Mouse (Mus musculus): ENCODE data around the gene Flcn. TPM values are rescaled to one million over a fixed set of nuclear protein-coding genes. Genes with fewer than 3 reads are reported as not detected.

Gene Flcn
- polyA plus RNA-seq, 1 experiment from 2014 or later: 36.8 TPM

- no peak for ATAC-seq
- no peaks in the 10 kb centered on the region for H3K9me3 ChIP-seq (ENCODE audit: control insufficient read depth)
- H3K36me3 ChIP-seq (ENCODE audit: control insufficient read depth, insufficient read depth): peaks cover 41% of the 10 kb centered on the region
- 83% methylated on average over 5 of the region's 5 CpGs for WGBS
- H3K4me3 ChIP-seq (ENCODE audit: low read depth, low read length): no peak overlapping the region
- no peak overlapping the region for H3K9ac ChIP-seq (ENCODE audit: low read depth, low read length)
- no peaks in the 10 kb centered on the region for H3K4me1 ChIP-seq (replicated peaks; ENCODE audit: control insufficient read depth, insufficient read depth, low read length)
- no peak for TF ChIP-seq CTCF (IDR thresholded peaks at IDR 0.05; ENCODE audit: low read depth)
- H3K27me3 ChIP-seq (replicated peaks; ENCODE audit: control insufficient read depth, insufficient read depth, low read length): no peaks in the 10 kb centered on the region
- H3K27ac ChIP-seq (ENCODE audit: low read depth, low read length): no peak overlapping the region
- H3K4me2 ChIP-seq (replicated peaks; ENCODE audit: low read depth): no peak overlapping the region
These were observed 32.6 kb downstream of the Flcn start for GRCm38 (mm10) chr11:59777259-59777658.

GRCm38 (mm10) chr11:59775435-59776148 lies 34.2 kb downstream of the Flcn start:
- H3K36me3 ChIP-seq (ENCODE audit: control insufficient read depth, insufficient read depth): peaks cover 57% of the 10 kb centered on the region
- 92% methylated on average over 13 of the region's 13 CpGs for WGBS
- ATAC-seq: no peak

GRCm38 (mm10) chr11:59774522-59774921 lies 35.3 kb downstream of the Flcn start:
- Histone ChIP-seq H3K4me1 (replicated peaks; ENCODE audit: control insufficient read depth, insufficient read depth, low read length) (no peaks in the 10 kb centered on the region), H3K27ac (ENCODE audit: low read depth, low read length) (no peak overlapping the region), H3K9ac (ENCODE audit: low read depth, low read length) (no peak overlapping the region), H3K4me2 (replicated peaks; ENCODE audit: low read depth) (no peak overlapping the region), H3K36me3 (ENCODE audit: control insufficient read depth, insufficient read depth) (peaks cover 67% of the 10 kb centered on the region), H3K27me3 (replicated peaks; ENCODE audit: control insufficient read depth, insufficient read depth, low read length) (no peaks in the 10 kb centered on the region), H3K9me3 (ENCODE audit: control insufficient read depth) (no peaks in the 10 kb centered on the region), H3K4me3 (ENCODE audit: low read depth, low read length) (no peak overlapping the region)
- no peak for TF ChIP-seq CTCF (IDR thresholded peaks at IDR 0.05; ENCODE audit: low read depth)
- WGBS: 69% methylated on average over 4 of the region's 4 CpGs
- no peak for ATAC-seq

More at GRCm38 (mm10) chr11:59775435-59776148, 34.2 kb downstream of the Flcn start:
- Histone ChIP-seq H3K4me3 (ENCODE audit: low read depth, low read length) (no peak overlapping the region), H3K9ac (ENCODE audit: low read depth, low read length) (no peak overlapping the region), H3K4me2 (replicated peaks; ENCODE audit: low read depth) (no peak overlapping the region), H3K27ac (ENCODE audit: low read depth, low read length) (no peak overlapping the region), H3K9me3 (ENCODE audit: control insufficient read depth) (no peaks in the 10 kb centered on the region), H3K4me1 (replicated peaks; ENCODE audit: control insufficient read depth, insufficient read depth, low read length) (no peaks in the 10 kb centered on the region), H3K27me3 (replicated peaks; ENCODE audit: control insufficient read depth, insufficient read depth, low read length) (no peaks in the 10 kb centered on the region)
- TF ChIP-seq CTCF (IDR thresholded peaks at IDR 0.05; ENCODE audit: low read depth): peak; percentile 42

- no peaks in the 10 kb centered on the region for H3K4me1 ChIP-seq (replicated peaks; ENCODE audit: control insufficient read depth, insufficient read depth, low read length)
- H3K9ac ChIP-seq (ENCODE audit: low read depth, low read length): no peak overlapping the region
- 90% methylated on average over 4 of the region's 4 CpGs for WGBS
- no peak overlapping the region for H3K4me3 ChIP-seq (ENCODE audit: low read depth, low read length)
- no peaks in the 10 kb centered on the region for H3K9me3 ChIP-seq (ENCODE audit: control insufficient read depth)
- no peak overlapping the region for H3K4me2 ChIP-seq (replicated peaks; ENCODE audit: low read depth)
- no peaks in the 10 kb centered on the region for H3K27me3 ChIP-seq (replicated peaks; ENCODE audit: control insufficient read depth, insufficient read depth, low read length)
- ATAC-seq: no peak
- no peak for TF ChIP-seq CTCF (IDR thresholded peaks at IDR 0.05; ENCODE audit: low read depth)
- no peak overlapping the region for H3K27ac ChIP-seq (ENCODE audit: low read depth, low read length)
- H3K36me3 ChIP-seq (ENCODE audit: control insufficient read depth, insufficient read depth): peaks cover 83% of the 10 kb centered on the region
These were observed 36.9 kb downstream of the Flcn start for GRCm38 (mm10) chr11:59772902-59773301.

GRCm38 (mm10) chr11:59772291-59772690 lies 37.5 kb downstream of the Flcn start:
- H3K36me3 ChIP-seq (ENCODE audit: control insufficient read depth, insufficient read depth): peaks cover 89% of the 10 kb centered on the region

GRCm38 (mm10) chr11:59770753-59771152 lies 39.1 kb downstream of the Flcn start:
- H3K4me1 ChIP-seq (replicated peaks; ENCODE audit: control insufficient read depth, insufficient read depth, low read length): no peaks in the 10 kb centered on the region
- ATAC-seq: no peak
- peaks cover 89% of the 10 kb centered on the region for H3K36me3 ChIP-seq (ENCODE audit: control insufficient read depth, insufficient read depth)
- no peak overlapping the region for H3K9ac ChIP-seq (ENCODE audit: low read depth, low read length)
- no peak overlapping the region for H3K27ac ChIP-seq (ENCODE audit: low read depth, low read length)
- H3K4me3 ChIP-seq (ENCODE audit: low read depth, low read length): no peak overlapping the region
- no peak overlapping the region for H3K4me2 ChIP-seq (replicated peaks; ENCODE audit: low read depth)
- no peaks in the 10 kb centered on the region for H3K27me3 ChIP-seq (replicated peaks; ENCODE audit: control insufficient read depth, insufficient read depth, low read length)
- no peak for TF ChIP-seq CTCF (IDR thresholded peaks at IDR 0.05; ENCODE audit: low read depth)
- no peaks in the 10 kb centered on the region for H3K9me3 ChIP-seq (ENCODE audit: control insufficient read depth)
- 86% methylated on average over 7 of the region's 7 CpGs for WGBS

More at GRCm38 (mm10) chr11:59772291-59772690, 37.5 kb downstream of the Flcn start:
- Histone ChIP-seq H3K27ac (ENCODE audit: low read depth, low read length) (no peak overlapping the region), H3K4me3 (ENCODE audit: low read depth, low read length) (no peak overlapping the region), H3K9ac (ENCODE audit: low read depth, low read length) (no peak overlapping the region), H3K4me2 (replicated peaks; ENCODE audit: low read depth) (no peak overlapping the region), H3K4me1 (replicated peaks; ENCODE audit: control insufficient read depth, insufficient read depth, low read length) (no peaks in the 10 kb centered on the region), H3K9me3 (ENCODE audit: control insufficient read depth) (no peaks in the 10 kb centered on the region), H3K27me3 (replicated peaks; ENCODE audit: control insufficient read depth, insufficient read depth, low read length) (no peaks in the 10 kb centered on the region)
- no peak for TF ChIP-seq CTCF (IDR thresholded peaks at IDR 0.05; ENCODE audit: low read depth)
- ATAC-seq: no peak
- 90% methylated on average over 2 of the region's 2 CpGs for WGBS
